Mouse (Mus musculus) olfactory bulb, adult 2 months (tissue): ENCODE data around the gene Tada2b.

ENCODE experiments used
- CTCF ChIP-seq: fragments of 200-500 bp; IDR thresholded peaks from 2 replicates; pipeline ENCODE4 v1.5.1; 2012; ENCODE audit warnings: low read depth, mild to moderate bottlenecking, low read length, moderate library complexity; ENCODE audit not compliant: insufficient read depth
- POLR2A ChIP-seq: fragments of 200-500 bp; IDR thresholded peaks from 2 replicates; pipeline ENCODE4 v1.6.1; 2012; ENCODE audit warnings: mild to moderate bottlenecking, low read depth, low read length, moderate library complexity; ENCODE audit not compliant: insufficient read depth

DNA sequence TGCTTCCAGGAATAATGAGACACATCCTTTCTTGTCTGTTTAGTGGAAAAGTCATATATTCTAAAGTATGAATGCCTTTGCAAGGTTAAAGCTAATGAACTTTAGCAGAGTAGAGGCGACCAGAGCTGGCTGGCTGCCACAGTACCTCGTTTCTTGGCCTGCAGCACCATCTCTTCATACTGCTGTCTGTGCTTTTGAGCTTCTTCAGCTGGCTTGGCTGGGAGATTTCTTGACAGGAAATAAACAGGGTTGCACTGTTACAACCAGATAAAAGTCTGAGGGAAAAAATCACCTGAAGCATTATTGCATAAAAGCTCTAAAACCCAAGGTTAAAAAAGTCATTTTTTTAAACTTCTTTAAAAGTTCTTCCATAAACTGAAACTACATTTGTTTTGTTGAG is 38.7 kb upstream of the Tada2b start:
- no peak for TF ChIP-seq POLR2A
- no peak for TF ChIP-seq CTCF
